Mouse (Mus musculus) T-cell, adult 2 months (primary cell): ENCODE measurements around the gene Agap1.

ENCODE experiments used
- DNase-seq: peaks from one replicate; pipeline ENCODE4 v3.0.0; 2022; ENCODE audit warnings: low spot score

Gene Agap1

GRCm38 (mm10) chr1:89580031-89580998 is 125.7 kb downstream of the Agap1 start:
- no peak for DNase-seq

GRCm38 (mm10) chr1:89580999-89581765 is 126.6 kb downstream of the Agap1 start:
- DNase-seq: no peak

- no peak for DNase-seq
These were observed 127.1 kb downstream of the Agap1 start for GRCm38 (mm10) chr1:89581766-89582125.

- DNase-seq: no peak
These were observed 128.8 kb downstream of the Agap1 start for GRCm38 (mm10) chr1:89583369-89583768.

GRCm38 (mm10) chr1:89586991-89587683 is 132.5 kb downstream of the Agap1 start:
- DNase-seq: no peak

- DNase-seq: no peak
These were observed 133.5 kb downstream of the Agap1 start for GRCm38 (mm10) chr1:89588154-89588553.

- DNase-seq: no peak
These were observed 136.4 kb downstream of the Agap1 start for GRCm38 (mm10) chr1:89590994-89591393.

GRCm38 (mm10) chr1:89593219-89593618 is 138.6 kb downstream of the Agap1 start:
- no peak for DNase-seq

GRCm38 (mm10) chr1:89594999-89595398 is 140.4 kb downstream of the Agap1 start:
- DNase-seq: no peak

- DNase-seq: no peak
These were observed 140.8 kb downstream of the Agap1 start for GRCm38 (mm10) chr1:89595421-89595820.

- DNase-seq: no peak
These were observed 141.6 kb downstream of the Agap1 start for GRCm38 (mm10) chr1:89596223-89596622.

GRCm38 (mm10) chr1:89598906-89599305 is 144.3 kb downstream of the Agap1 start:
- DNase-seq: no peak

GRCm38 (mm10) chr1:89599983-89600741 is 145.6 kb downstream of the Agap1 start:
- no peak for DNase-seq

GRCm38 (mm10) chr1:89601349-89601748 is 146.7 kb downstream of the Agap1 start:
- DNase-seq: no peak

GRCm38 (mm10) chr1:89602879-89603278 is 148.3 kb downstream of the Agap1 start:
- DNase-seq: peak; percentile 73

GRCm38 (mm10) chr1:89606612-89607011 is 152.0 kb downstream of the Agap1 start:
- peak; percentile 18 for DNase-seq

- DNase-seq: no peak
These were observed 154.2 kb downstream of the Agap1 start for GRCm38 (mm10) chr1:89608766-89609165.

- DNase-seq: no peak
These were observed 155.4 kb downstream of the Agap1 start for GRCm38 (mm10) chr1:89609964-89610363.

GRCm38 (mm10) chr1:89611521-89611920 is 156.9 kb downstream of the Agap1 start:
- no peak for DNase-seq

- no peak for DNase-seq
These were observed 158.7 kb downstream of the Agap1 start for GRCm38 (mm10) chr1:89613234-89613870.

- DNase-seq: no peak
These were observed 161.9 kb downstream of the Agap1 start for GRCm38 (mm10) chr1:89616556-89616955.
